Mouse (Mus musculus): ENCODE measurements around the gene C5ar1.

C5ar1 gene

DNA sequence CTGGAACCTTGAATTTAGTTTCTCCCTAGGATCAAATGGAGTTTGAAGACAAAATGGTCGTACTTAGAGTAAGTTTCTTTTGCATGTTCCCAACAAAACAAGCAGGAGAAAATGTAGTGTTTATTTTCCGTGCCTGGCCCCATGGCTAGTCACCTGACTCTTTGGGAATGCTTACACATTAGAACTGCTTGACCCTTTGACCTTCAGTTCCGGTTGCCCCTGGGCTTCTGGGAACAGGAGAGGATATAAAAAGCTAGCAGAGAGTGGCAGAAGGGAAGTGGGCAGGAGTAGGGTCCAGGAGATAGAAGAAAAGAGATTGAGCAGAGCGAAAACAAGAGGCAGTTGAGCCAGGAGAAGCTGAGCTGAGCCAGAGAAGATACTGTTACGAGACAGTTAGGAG is 29.5 kb downstream of the C5ar1 start:
- DNase-seq (ENCODE audit: low read depth) = no peak

DNA sequence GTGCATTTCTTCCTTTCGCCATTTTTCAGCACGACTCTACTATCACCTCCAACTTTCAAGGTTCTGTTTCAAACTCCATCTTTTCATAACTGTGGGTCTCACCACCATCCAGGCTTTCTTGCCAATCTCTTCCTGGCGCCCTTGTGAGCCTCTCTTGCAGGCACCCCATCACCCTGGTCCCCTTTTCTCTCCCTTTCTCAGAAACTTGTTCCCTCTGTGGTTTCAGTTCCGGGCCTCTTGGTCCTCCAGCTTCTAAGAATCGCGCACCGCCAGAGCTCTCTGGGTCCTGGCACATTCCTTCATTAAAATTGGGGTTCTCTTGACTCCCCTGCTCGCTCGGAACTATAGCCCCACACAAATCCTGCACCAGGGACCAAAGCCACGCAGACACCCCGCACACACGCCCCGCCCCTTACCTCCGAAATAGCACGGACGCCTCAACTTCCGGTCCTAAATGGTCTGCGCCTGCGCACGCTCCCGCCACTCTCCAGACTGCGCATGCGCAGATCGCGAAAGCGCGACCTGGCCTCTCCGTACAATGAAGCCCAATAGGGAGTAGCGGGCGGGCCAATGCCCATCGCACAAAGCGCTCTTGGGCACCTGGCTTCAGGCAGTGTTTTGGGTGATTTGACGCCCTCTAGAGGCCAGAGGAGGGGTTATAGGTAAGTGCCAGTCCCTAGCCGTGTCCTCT is 37.6 kb downstream of the C5ar1 start, which contains the start of gene Dhx34:
Gene Dhx34, minus strand, starts transcription at position 456 of the 691 bp plus-strand sequence.
- peak; percentile 98 for DNase-seq (ENCODE audit: low read depth)

DNA sequence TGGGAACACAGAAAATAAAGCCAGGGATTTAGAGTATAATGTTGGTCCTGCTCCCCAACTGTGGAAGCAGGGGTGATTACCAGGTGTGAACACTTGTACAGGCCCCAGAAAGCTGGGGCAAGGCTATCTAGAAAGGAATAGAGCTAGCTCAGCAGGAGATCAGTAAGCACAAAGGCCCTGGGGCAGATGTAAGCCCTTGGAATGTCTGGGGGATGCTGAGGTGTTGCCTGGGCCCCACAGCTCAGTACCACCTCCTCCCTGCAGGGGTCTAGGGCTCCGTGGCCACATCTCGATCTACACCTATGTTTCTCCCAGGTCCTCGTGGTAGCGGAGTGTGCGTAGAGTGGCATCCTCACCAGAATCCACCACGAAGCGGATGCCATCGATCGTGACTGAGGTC is 45.4 kb downstream of the C5ar1 start:
- no peak for DNase-seq (ENCODE audit: low read depth)

DNA sequence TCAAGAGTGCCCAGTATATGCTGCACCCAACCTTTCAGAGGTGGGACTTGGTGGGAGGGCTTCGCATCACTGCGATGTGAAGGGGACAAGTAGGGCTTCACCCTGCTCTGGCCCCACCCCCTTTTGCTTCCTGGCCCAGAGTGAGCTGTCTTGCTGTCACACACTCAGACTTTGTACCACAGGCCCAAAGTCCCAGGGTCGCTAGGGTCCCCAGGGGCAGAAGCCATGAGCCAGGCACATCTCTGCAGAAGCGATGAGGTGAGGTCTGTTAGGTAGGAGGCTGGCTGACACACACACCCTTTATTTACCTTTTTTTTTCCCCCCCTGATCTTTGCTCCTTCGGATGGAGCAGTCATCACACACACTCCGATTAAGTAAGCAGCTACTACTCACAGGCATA is 46.1 kb downstream of the C5ar1 start:
- no peak for DNase-seq (ENCODE audit: low read depth)

DNA sequence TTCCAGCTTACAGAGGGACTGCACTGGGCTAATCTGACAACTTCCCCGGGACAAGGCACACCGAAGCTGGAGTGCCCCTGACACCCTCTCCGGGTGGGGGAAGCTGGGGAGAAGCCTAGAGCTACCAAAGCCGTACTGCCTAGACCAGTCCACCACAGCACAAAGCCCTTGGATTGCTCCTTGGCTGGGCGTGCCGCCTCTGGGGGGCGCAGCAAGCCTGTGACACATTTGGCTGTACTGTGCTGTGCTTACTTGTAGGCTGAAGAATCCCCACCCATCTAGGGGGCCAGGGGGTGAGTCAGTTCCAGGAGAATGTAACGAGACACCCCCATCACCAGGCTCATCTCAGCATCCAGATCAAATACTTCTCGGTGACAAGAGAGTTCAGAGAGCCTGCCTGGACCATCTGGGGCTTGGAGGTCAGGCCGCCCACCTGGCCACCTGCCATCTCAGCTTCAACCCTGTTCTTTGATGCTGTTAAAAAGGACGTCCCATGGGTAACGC is 48.4 kb downstream of the C5ar1 start:
- peak; percentile 42 for DNase-seq (ENCODE audit: low read depth)

DNA sequence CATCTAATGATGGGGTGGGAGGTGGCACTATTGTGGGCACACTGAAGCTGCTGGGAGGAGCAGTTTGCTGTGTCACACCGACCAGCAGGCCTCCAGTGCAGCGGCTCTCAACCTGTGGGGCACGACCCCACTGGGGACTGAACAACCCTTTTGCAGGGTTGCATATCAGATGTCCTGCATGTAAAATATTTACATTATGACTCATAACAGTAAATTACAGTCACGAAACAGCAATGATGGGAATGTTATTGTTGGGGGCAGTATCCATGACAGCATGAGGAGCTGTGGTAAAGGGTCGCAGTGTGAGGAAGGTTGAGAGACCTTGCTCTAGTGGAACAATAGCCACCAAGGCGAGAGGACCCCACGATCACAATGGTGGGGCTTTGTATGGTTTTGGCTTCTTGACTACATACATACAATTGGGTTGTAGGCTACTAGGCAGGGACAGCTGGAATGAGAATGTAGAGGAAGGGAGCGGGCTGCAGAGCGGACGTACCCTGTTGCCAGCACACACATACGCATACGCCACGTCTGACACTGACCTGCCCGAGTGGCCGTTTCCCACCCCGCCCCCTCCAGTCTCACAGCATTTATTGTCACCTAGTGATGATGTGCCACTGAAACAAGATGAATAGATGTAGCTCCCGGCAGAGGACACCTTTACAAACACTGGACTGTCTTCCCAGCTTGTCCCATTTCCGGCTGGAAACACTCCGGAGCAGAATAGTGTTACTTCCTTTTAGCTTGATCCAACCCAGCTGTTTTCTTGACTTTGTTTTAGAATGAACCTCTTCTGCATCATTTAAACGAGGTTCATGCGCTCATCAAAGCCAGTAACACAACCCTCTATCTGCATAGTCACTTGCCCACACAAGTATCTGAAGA is 50.3 kb downstream of the C5ar1 start:
- peak; percentile 27 for DNase-seq (ENCODE audit: low read depth)

DNA sequence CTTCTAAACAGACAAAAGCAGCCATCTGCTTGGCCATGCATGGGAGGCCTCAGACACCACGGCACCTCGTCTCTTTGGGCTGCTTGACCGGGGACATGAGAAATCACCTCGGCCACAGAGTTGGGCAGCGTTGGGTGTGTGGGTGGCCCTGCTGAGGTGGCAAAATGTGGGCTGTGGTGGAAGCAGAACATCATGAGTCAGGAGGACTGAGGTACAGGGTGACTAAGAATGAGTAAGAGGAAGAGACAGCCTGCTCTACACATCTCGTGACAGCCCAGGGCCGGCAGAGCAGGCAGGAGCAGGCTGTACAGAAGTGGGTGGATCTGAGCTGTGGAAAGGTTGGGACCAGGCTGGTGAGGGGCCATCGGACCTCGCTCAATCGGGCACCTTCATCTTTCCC is 51.8 kb downstream of the C5ar1 start:
- peak; percentile 95 for DNase-seq (ENCODE audit: low read depth)

DNA sequence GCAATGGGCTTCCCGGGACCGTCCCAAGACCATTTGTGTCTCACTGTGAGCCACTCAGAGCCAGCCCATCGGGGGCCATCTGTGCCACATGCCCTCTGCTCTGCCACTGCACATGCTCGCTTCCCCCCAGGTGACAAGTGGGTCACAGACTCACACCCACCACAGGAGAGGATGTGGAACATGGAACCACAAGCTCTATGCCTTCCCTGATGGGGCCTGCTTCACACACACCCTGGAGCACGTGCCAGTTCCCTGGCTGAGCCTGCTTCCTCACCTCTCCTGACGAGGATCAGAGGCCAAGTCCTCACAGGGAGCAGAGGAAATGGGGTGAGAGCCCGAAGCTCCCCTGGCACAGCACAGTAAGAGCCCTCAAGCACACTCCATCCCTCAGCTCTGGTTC is 52.3 kb downstream of the C5ar1 start:
- DNase-seq (ENCODE audit: low read depth) = no peak

DNA sequence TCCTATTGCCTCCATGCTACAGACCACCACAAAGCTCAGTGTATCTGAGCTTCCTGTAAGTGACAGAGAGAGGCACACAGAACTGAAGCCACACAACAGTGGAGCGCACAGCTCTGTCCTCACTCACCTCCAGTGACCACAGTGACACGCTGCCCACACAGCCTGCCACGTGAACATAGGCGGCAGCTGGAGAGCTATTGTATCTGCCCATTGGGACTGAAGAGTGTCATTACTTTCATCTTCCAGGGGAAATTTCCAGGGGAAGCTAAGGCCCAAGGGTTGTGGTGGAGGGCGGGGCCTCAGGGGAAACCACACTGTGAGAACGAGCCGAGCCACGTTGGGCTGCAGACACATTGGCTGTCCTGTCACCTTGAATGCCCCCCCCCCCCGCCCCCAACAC is 54.5 kb downstream of the C5ar1 start:
- DNase-seq (ENCODE audit: low read depth) = peak; percentile 62

DNA sequence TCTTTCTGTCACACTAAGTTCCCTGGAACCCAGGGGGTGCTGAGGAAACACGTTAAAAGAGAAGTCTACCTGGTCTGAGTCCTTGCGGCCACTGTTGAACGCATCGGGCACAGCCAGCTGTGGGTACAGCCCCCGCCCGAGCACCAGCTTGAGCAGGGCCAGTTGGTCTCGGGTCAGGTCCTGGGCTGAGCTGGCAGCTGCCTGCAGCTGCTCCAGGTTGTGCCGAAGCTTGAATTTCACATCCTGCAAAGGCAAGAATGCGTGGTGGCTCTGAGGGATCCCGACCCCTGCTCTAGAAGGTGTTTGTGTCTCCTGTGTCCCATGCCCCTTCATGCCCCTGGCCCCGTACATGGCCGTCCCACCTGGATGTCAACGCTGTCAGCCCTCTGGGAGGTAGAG is 55.8 kb downstream of the C5ar1 start:
- DNase-seq (ENCODE audit: low read depth) = no peak

DNA sequence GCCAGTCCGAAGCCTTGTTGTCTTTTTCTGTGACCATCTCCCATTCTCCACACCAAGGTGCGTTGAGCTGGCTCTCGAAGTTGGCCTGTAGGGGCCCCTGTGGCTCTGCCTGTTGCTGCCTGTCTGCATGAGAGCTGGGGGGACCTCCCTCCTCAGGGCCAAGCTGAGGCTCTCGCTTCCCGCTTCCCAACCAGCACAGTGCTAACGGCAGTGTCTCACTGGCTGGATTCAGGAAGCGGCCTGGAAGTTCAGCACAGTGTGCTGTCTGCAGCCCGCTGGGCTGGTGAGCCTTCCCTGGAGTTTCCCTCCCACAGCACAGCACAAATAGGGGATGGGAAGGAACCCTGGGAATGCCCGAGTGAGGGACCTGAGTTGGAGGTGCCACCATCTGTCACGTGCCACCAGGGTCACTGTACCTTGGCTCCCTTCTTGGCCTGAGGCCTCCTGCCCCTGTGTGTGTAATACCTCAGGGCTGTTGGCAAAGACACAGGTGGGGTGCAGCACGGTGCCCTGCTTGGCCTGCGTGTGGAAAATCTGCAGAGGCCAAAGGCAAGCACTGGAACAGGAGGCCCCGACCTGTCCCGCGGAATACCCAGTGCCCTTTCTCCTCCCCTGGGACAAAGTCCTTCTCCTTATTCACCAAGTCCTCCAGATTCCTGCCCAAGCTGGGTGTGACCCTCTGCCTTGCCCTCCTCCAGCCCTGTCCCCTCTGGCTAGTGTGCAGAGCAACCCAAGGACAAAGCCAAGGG is 56.4 kb downstream of the C5ar1 start:
- no peak for DNase-seq (ENCODE audit: low read depth)

DNA sequence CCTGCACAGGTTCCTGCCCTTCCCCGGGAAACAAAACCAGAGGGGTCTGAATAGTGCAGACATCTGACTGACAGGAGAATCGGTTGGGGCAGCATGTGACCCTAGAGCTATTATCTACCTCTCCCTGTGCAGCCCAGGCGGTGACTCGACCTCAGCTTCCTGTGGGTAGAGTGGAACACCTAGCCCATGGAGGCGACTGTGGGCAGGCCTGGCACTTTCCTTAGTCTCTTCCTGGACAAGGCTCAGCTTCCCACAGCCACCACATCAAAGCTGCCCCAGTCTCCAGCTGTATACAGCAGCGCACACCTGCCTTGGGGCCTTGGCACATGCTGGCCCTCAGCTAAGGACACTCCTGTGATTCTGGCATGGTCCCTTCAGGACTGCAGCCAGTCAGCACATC is 58.2 kb downstream of the C5ar1 start:
- DNase-seq (ENCODE audit: low read depth) = peak; percentile 76

DNA sequence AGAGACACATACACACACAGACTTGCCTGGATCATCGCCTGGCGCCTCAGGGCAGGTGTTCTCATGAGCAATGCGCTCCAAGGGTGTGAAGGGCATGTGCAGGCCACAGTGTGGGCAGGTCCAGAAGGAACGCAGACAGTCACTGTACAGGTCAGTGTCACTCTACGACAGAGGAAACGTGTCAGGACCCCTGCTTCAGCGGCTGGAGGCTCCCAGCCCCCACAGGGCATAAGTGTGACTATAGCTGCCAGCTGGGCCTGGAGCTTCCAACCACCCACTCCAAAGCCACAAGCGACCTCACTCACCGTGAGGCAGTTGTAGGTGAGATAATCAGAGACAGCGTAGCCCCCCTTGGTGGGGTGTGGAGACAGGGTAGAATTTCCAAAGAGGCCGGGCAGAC is 60.8 kb downstream of the C5ar1 start:
- no peak for DNase-seq (ENCODE audit: low read depth)

DNA sequence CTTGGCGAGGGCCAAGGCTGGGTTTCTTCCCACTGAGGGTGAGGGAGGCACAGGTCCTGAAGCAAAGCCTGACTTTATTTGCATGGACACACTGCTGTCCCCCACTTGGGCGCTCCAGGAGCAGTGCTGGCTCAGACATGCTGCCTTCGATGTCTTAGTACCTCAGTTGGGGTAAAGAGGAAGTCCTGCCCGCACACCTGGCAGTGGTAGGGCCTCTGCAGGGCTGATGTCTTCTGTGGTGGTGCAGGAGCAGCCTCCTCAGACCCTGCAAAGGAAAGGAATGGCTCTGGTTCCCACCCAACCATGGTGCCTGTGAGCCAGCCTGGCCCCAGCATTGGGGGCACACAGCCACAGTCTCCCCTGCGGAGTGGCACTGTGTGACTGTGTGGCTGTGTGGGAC is 62.2 kb downstream of the C5ar1 start:
- DNase-seq (ENCODE audit: low read depth) = no peak

All from 416B (cell line).